Mouse (Mus musculus): ENCODE data around the gene Nmrk1.

The Nmrk1 gene

GRCm38 (mm10) chr19:18619060-18619459, 12.7 kb upstream of the Nmrk1 start:
- no peak for DNase-seq

- DNase-seq, result no peak
Observed at GRCm38 (mm10) chr19:18619691-18620090, 12.1 kb upstream of the Nmrk1 start.

- DNase-seq, result no peak
Observed at GRCm38 (mm10) chr19:18623894-18624293, 7.9 kb upstream of the Nmrk1 start.

- DNase-seq, result no peak
Observed at GRCm38 (mm10) chr19:18629589-18629988, 2.2 kb upstream of the Nmrk1 start.

- DNase-seq, result no peak
Observed at GRCm38 (mm10) chr19:18630221-18631119, 1.3 kb upstream of the Nmrk1 start.

GRCm38 (mm10) chr19:18631161-18631643, 548 bp upstream of the Nmrk1 start:
- peak; percentile 42 for DNase-seq

GRCm38 (mm10) chr19:18632231-18633185, 758 bp downstream of the Nmrk1 start:
- DNase-seq, result no peak

GRCm38 (mm10) chr19:18637954-18638353, 6.2 kb downstream of the Nmrk1 start:
- DNase-seq, result no peak

- no peak for DNase-seq
Observed at GRCm38 (mm10) chr19:18638949-18639348, 7.2 kb downstream of the Nmrk1 start.

GRCm38 (mm10) chr19:18639552-18639951, 7.8 kb downstream of the Nmrk1 start:
- no peak for DNase-seq

GRCm38 (mm10) chr19:18641001-18641400, 9.3 kb downstream of the Nmrk1 start:
- DNase-seq, result no peak

- DNase-seq, result no peak
Observed at GRCm38 (mm10) chr19:18643411-18643810, 11.7 kb downstream of the Nmrk1 start.

- no peak for DNase-seq
Observed at GRCm38 (mm10) chr19:18644084-18644483, 12.3 kb downstream of the Nmrk1 start.

- DNase-seq, result no peak
Observed at GRCm38 (mm10) chr19:18646397-18646796, 14.6 kb downstream of the Nmrk1 start.

- DNase-seq, result no peak
Observed at GRCm38 (mm10) chr19:18646853-18647420, 15.2 kb downstream of the Nmrk1 start.

GRCm38 (mm10) chr19:18647775-18648557, 16.2 kb downstream of the Nmrk1 start:
- no peak for DNase-seq

- DNase-seq, result no peak
Observed at GRCm38 (mm10) chr19:18648558-18648945, 16.8 kb downstream of the Nmrk1 start.

GRCm38 (mm10) chr19:18649955-18650354, 18.2 kb downstream of the Nmrk1 start:
- no peak for DNase-seq

GRCm38 (mm10) chr19:18650473-18650872, 18.7 kb downstream of the Nmrk1 start:
- no peak for DNase-seq

GRCm38 (mm10) chr19:18652592-18652991, 20.8 kb downstream of the Nmrk1 start:
- no peak for DNase-seq

- no peak for DNase-seq
Observed at GRCm38 (mm10) chr19:18653058-18653457, 21.3 kb downstream of the Nmrk1 start.

- no peak for DNase-seq
Observed at GRCm38 (mm10) chr19:18654330-18654729, 22.6 kb downstream of the Nmrk1 start.

Data from right cerebral cortex, postnatal 14 days (tissue).